Mouse (Mus musculus) bone marrow, adult 2 months (tissue): ENCODE measurements around the gene Gm10184. TPM values are rescaled to one million over a fixed set of nuclear protein-coding genes. Genes with fewer than 3 reads are reported as not detected.
"Not testable (repeated sequence)": the region's sequence is repeated elsewhere in the genome, so short reads cannot be mapped to it uniquely, and the experiment has no call there.

Experiments
- H3K27ac ChIP-seq: fragments of 200-500 bp; 2 replicates; pipeline ENCODE4 v1.5.1; 2012; ENCODE audit warnings: low read depth, mild to moderate bottlenecking, control low read depth, inconsistent platforms, low read length; ENCODE audit not compliant: control insufficient read depth, poor library complexity, insufficient read depth
- H3K4me1 ChIP-seq: fragments of 200-500 bp; 2 replicates; pipeline ENCODE4 v1.6.1; 2011; ENCODE audit warnings: low read length; ENCODE audit not compliant: control insufficient read depth, insufficient read depth
- H3K4me3 ChIP-seq: fragments of 200-500 bp; replicated peaks from 2 replicates; pipeline ENCODE3; 2011; ENCODE audit warnings: mild to moderate bottlenecking, low read depth, low read length, control low read depth; ENCODE audit not compliant: control insufficient read depth
- CTCF ChIP-seq: fragments of 200-500 bp; IDR thresholded peaks from 2 replicates; pipeline ENCODE4 v1.5.1; 2011; ENCODE audit warnings: low read length, control low read depth; ENCODE audit not compliant: control insufficient read depth, insufficient read depth
- POLR2A ChIP-seq: fragments of 200-500 bp; IDR thresholded peaks from 2 replicates; pipeline ENCODE4 v1.6.1; 2011; ENCODE audit warnings: low read depth, mild to moderate bottlenecking, control low read depth, low read length, borderline replicate concordance; ENCODE audit not compliant: control insufficient read depth
- WGBS: fragments of 180-500 bp; shearing (Covaris S2); methylation state at CpG from one replicate; pipeline ENCODE4 v1.1.7; 2018; 5-methylcytosine and 5-hydroxymethylcytosine counted together
- polyA plus RNA-seq: library from polyadenylated mRNA; stranded (reverse); fragments of >200 nt; gene quantifications from 2 replicates; pipeline ENCODE4 v1.2.4, GENCODE M21; 2011; ENCODE audit warnings: low replicate concordance; ENCODE audit not compliant: missing spikeins, insufficient read depth, insufficient read length

The Gm10184 gene
- polyA plus RNA-seq, result 12.6 and 16.0 TPM in 2 replicates

GRCm38 (mm10) chr17:89910349-89910748, at the start of gene Gm10184:
TSS of gene Gm10184 (minus strand) at chr17:89910449.
- H3K4me3 ChIP-seq, result no peak within 1 kb of the TSS
- H3K27ac ChIP-seq, result no peak within 1 kb of the TSS
- WGBS, result 87% methylated on average over 6 of the region's 6 CpGs
- TF ChIP-seq POLR2A (no peak), CTCF (no peak)
- H3K4me1 ChIP-seq, result no peaks in the 10 kb centered on the region

- Histone ChIP-seq H3K27ac (no peak overlapping the region), H3K4me3 (no peak overlapping the region), H3K4me1 (no peaks in the 10 kb centered on the region)
- TF ChIP-seq POLR2A (no peak), CTCF (no peak)
- 72% methylated on average over 2 of the region's 2 CpGs for WGBS
Measured at GRCm38 (mm10) chr17:89933950-89934349, 23.7 kb upstream of the Gm10184 start.

GRCm38 (mm10) chr17:89907686-89908085, 2.6 kb downstream of the Gm10184 start:
- TF ChIP-seq CTCF, result no peak
- no peak for TF ChIP-seq POLR2A
- H3K4me3 ChIP-seq, result no peak overlapping the region
- H3K4me1 ChIP-seq, result no peaks in the 10 kb centered on the region
- H3K27ac ChIP-seq, result no peak overlapping the region

GRCm38 (mm10) chr17:89904701-89905100, 5.5 kb downstream of the Gm10184 start:
- H3K27ac ChIP-seq, H3K4me3 ChIP-seq, H3K4me1 ChIP-seq: not testable (repeated sequence)
- 83% methylated on average over 5 of the region's 5 CpGs for WGBS

- Histone ChIP-seq H3K4me1 (no peaks in the 10 kb centered on the region), H3K27ac (no peak overlapping the region), H3K4me3 (no peak overlapping the region)
- 82% methylated on average over 1 of the region's 1 CpGs for WGBS
- TF ChIP-seq POLR2A (no peak), CTCF (no peak)
Measured at GRCm38 (mm10) chr17:89902767-89903166, 7.5 kb downstream of the Gm10184 start.

- Histone ChIP-seq H3K27ac (no peak overlapping the region), H3K4me1 (no peaks in the 10 kb centered on the region), H3K4me3 (no peak overlapping the region)
- 62% methylated on average over 7 of the region's 7 CpGs for WGBS
- no peak for TF ChIP-seq CTCF
Measured at GRCm38 (mm10) chr17:89900610-89901009, 9.6 kb downstream of the Gm10184 start.

GRCm38 (mm10) chr17:89899813-89900212, 10.4 kb downstream of the Gm10184 start:
- Histone ChIP-seq H3K4me3 (no peak overlapping the region), H3K4me1 (no peaks in the 10 kb centered on the region), H3K27ac (no peak overlapping the region)
- TF ChIP-seq POLR2A, result no peak
- TF ChIP-seq CTCF, result no peak
- WGBS, result 68% methylated on average over 3 of the region's 3 CpGs

- H3K4me3 ChIP-seq, result no peak overlapping the region
- TF ChIP-seq POLR2A, result no peak
- no peak for TF ChIP-seq CTCF
- H3K27ac ChIP-seq, result no peak overlapping the region
- 80% methylated on average over 3 of the region's 3 CpGs for WGBS
- H3K4me1 ChIP-seq, result no peaks in the 10 kb centered on the region
Measured at GRCm38 (mm10) chr17:89864996-89865395, 45.3 kb downstream of the Gm10184 start.
